Mouse (Mus musculus): Measurements from ENCODE around the gene A1bg.

- TF ChIP-seq BHLHE40 (IDR thresholded peaks at IDR 0.05; ENCODE audit: low read depth, low read length), result no peak
- no peak for TF ChIP-seq CTCF (conservative IDR thresholded peaks at IDR 0.05 in 1 of 2, IDR thresholded peaks at IDR 0.05 in 1 of 2; ENCODE audit: low read depth in 2 of 2, low read length in 2 of 2)
- no peak for TF ChIP-seq POLR2A (IDR thresholded peaks at IDR 0.05; ENCODE audit: low read depth, low read length)
- no peak for TF ChIP-seq CHD1 (IDR thresholded peaks at IDR 0.05; ENCODE audit: low read depth, low read length)
- no peak for TF ChIP-seq USF2 (conservative IDR thresholded peaks at IDR 0.05; ENCODE audit: low read depth, low read length)
- TF ChIP-seq UBTF (IDR thresholded peaks at IDR 0.05; ENCODE audit: low read depth, low read length), result no peak
- no peak for TF ChIP-seq MXI1 (IDR thresholded peaks at IDR 0.05; ENCODE audit: low read depth, low read length)
- TF ChIP-seq IRF4 (IDR thresholded peaks at IDR 0.05; ENCODE audit: low read depth, low read length), result no peak
- TF ChIP-seq POLR2AphosphoS2 (IDR thresholded peaks at IDR 0.05; ENCODE audit: low read depth, low read length), result no peak
- peak; percentile 74 for TF ChIP-seq MAFK (IDR thresholded peaks at IDR 0.05; ENCODE audit: insufficient replicate concordance, low read length)
These were observed 26.8 kb downstream of the A1bg start for GRCm38 (mm10) chr15:60896040-60896439.
